Mouse (Mus musculus) kidney, adult 11 months (tissue): ENCODE measurements around the gene Hephl1.

Source experiments
- DNase-seq: peaks from one replicate; pipeline ENCODE4 v3.0.0; 2022

Hephl1 gene

GRCm38 (mm10) chr9:15015223-15015956 lies 96.5 kb downstream of the Hephl1 start:
- DNase-seq, result peak; percentile 34

- DNase-seq, result no peak
Observed at GRCm38 (mm10) chr9:15007566-15007965, 104.3 kb downstream of the Hephl1 start.

GRCm38 (mm10) chr9:15004298-15004685 lies 107.6 kb downstream of the Hephl1 start:
- DNase-seq, result no peak

GRCm38 (mm10) chr9:15003676-15004297 lies 108.1 kb downstream of the Hephl1 start:
- no peak for DNase-seq

- DNase-seq, result no peak
Observed at GRCm38 (mm10) chr9:15002995-15003613, 108.8 kb downstream of the Hephl1 start.
